10 mouse cellular contexts compared by ENCODE assay signal in the genomic region with DNA sequence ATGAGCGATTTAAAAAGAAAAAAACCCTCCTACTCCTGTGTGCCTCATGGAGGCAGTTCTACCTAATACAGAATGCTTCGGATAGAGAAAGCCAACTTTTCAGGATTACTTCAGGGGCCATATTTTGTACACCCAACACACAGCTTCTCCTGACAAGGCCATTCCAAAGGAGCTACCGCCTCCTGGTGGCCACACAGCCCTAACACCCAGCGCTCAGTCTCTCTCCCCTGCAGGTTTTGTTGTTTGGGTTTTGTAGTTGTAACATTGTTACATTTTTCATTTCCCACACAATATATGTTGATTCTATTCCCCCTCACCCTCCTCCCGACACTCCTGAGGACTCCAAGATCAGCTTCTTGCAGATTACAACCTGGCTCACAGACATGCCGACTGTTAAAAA. TPM values are rescaled to one million over a fixed set of nuclear protein-coding genes. Genes with fewer than 3 reads are reported as not detected.
DNase-seq lines count a peak whose midpoint lies in the region; ATAC-seq and TF ChIP-seq lines count a peak whose summit lies in the region.
"Had no signal": no experiment of that assay in that cellular context is flagged by ENCODE, and none has a peak within 500 bp of the region (broad histone marks: within the 10 kb centered on the region; RNA-seq: fewer than 3 reads in every experiment).

No protein-coding gene starts in this region.

- H3K4me1 ChIP-seq in heart, adult 2 months (ENCODE audit: control insufficient read depth, insufficient read depth, low read length), result peaks cover 5% of the 10 kb centered on the region; the same call in 1 of the 2 replicates
- peaks cover 14% of the 10 kb centered on the region for H3K4me1 ChIP-seq in heart, embryonic 11.5 days (ENCODE audit: control insufficient read depth, insufficient read depth, low read length)

- H3K9ac ChIP-seq in heart, adult 2 months (ENCODE audit: low read depth, low read length), result no peak overlapping the region
- no peak overlapping the region for H3K9ac ChIP-seq in heart, embryonic 11.5 days (ENCODE audit: low read depth, low read length)
- H3K9ac ChIP-seq: neural tube, embryonic 13.5 days had no signal

- ATAC-seq in heart, embryonic 11.5 days (replicated peaks; ENCODE audit: insufficient number of reproducible peaks, low FRiP score, low TSS enrichment), result no peak

- H3K4me2 ChIP-seq in heart, embryonic 11.5 days, result no peak overlapping the region
- H3K4me2 ChIP-seq: neural tube, embryonic 13.5 days had no signal

- no peak for TF ChIP-seq POLR2A in heart, adult 2 months (IDR thresholded peaks at IDR 0.05; ENCODE audit: insufficient read depth, low read depth, low read length)

- H3K4me3 ChIP-seq in heart, adult 2 months, result no peak overlapping the region
- H3K4me3 ChIP-seq in heart, embryonic 11.5 days (ENCODE audit: low read depth, low read length), result no peak overlapping the region
- H3K4me3 ChIP-seq: neural tube, embryonic 13.5 days had no signal

- no peaks in the 10 kb centered on the region for H3K27me3 ChIP-seq in heart, adult 2 months (ENCODE audit: control insufficient read depth, insufficient read depth, low read length)
- peaks cover 3% of the 10 kb centered on the region; the same call in 1 of the 2 replicates for H3K27me3 ChIP-seq in heart, embryonic 11.5 days (ENCODE audit: control insufficient read depth, insufficient read depth, low read length)
- H3K27me3 ChIP-seq: neural tube, embryonic 13.5 days had no signal

- no peaks in the 10 kb centered on the region for H3K36me3 ChIP-seq in heart, adult 2 months (ENCODE audit: control insufficient read depth, insufficient read depth, low read length)
- H3K36me3 ChIP-seq in heart, embryonic 11.5 days (ENCODE audit: control insufficient read depth, insufficient read depth, low read length), result no peaks in the 10 kb centered on the region
- H3K36me3 ChIP-seq: neural tube, embryonic 13.5 days had no signal

- peak in 1 of 2 experiments; percentile 63 for DNase-seq in heart, adult 2 months
- DNase-seq in ovary, postnatal 14 days (ENCODE audit: low spot score), result peak; percentile 31
- DNase-seq in ovary, postnatal 36 days (ENCODE audit: low spot score), result no peak
- DNase-seq in adrenal gland, postnatal 36 days, result peak; percentile 37 to 72
- peak; percentile 27 to 84 for DNase-seq in kidney, postnatal 36 days
- DNase-seq in retina, postnatal 1 day, result peak; percentile 51
- no peak for DNase-seq in urinary bladder, adult 2 months (ENCODE audit: low spot score)

- H3K79me2 ChIP-seq in heart, adult 2 months (replicated peaks; ENCODE audit: control insufficient read depth, insufficient read depth, low read length), result no peaks in the 10 kb centered on the region

- peak; percentile 86 for TF ChIP-seq CTCF in heart, adult 2 months (IDR thresholded peaks at IDR 0.05)

- WGBS in heart, adult 2 months, result 21% methylated on average over 6 of the region's 6 CpGs
- WGBS in heart, embryonic 11.5 days (ENCODE audit: insufficient replicate concordance), result 24% methylated on average over 6 of the region's 6 CpGs

- H3K27ac ChIP-seq in heart, adult 2 months, result no peak overlapping the region
- no peak overlapping the region for H3K27ac ChIP-seq in heart, embryonic 11.5 days (ENCODE audit: low read depth, low read length)
- H3K27ac ChIP-seq: neural tube, embryonic 13.5 days had no signal

- intact Hi-C loops in heart, adult 2 months (cut with DNase I), result loop anchor here (1.0 to 5.0 kb wide), 2 partner anchors 366 to 825 kb away; no protein-coding TSS in a partner anchor

- TF ChIP-seq EP300 in heart, adult 2 months (IDR thresholded peaks at IDR 0.05; ENCODE audit: insufficient read depth, low read depth, low read length), result no peak

- H3K9me3 ChIP-seq in heart, embryonic 11.5 days (replicated peaks; ENCODE audit: control insufficient read depth, low read length), result no peaks in the 10 kb centered on the region
- H3K9me3 ChIP-seq: neural tube, embryonic 13.5 days had no signal

RNA-seq across cellular contexts. Expression of a gene that starts 3.4 kb away (rescaled TPM):
- total RNA-seq in heart, adult 2 months (2021), result 1 to 10 TPM; 8.7 to 9.3 TPM
- polyA plus RNA-seq in heart, adult 2 months (2012; rRNA removed), result 7.2 and 7.7 TPM in 2 replicates
- polyA plus RNA-seq in heart, embryonic 11.5 days (2014; fragmentation: Nextera tagmentation; extraction: Ambion mirVana), result 2.8 and 4.1 TPM in 2 replicates
- total RNA-seq in adrenal gland, postnatal 36 days (2021), result 10 to 100 TPM; 12.7 to 15.2 TPM
- polyA plus RNA-seq in urinary bladder, adult 2 months (2012; rRNA removed), result 6.2 and 7.8 TPM in 2 replicates

RNA-seq across cellular contexts. Expression of a gene that starts 7.6 kb away (rescaled TPM):
- total RNA-seq in heart, adult 2 months (2021), result not detected
- polyA plus RNA-seq in heart, adult 2 months (2012; rRNA removed), result not detected in 2 replicates
- polyA plus RNA-seq in heart, embryonic 11.5 days (2014; fragmentation: Nextera tagmentation; extraction: Ambion mirVana), result not detected in 2 replicates
- not detected for total RNA-seq in adrenal gland, postnatal 36 days (2021)
- not detected in 2 replicates for polyA plus RNA-seq in urinary bladder, adult 2 months (2012; rRNA removed)
- total RNA-seq: layer of hippocampus, adult 18-20 months had no signal
- polyA plus RNA-seq: neural tube, embryonic 13.5 days had no signal

RNA-seq across cellular contexts. Expression of a gene that starts 40.1 kb away (rescaled TPM):
- 10 to 100 TPM; 12.2 to 14.4 TPM for total RNA-seq in heart, adult 2 months (2021)
- 10.2 and 13.6 TPM in 2 replicates for polyA plus RNA-seq in heart, adult 2 months (2012; rRNA removed)
- polyA plus RNA-seq in heart, embryonic 11.5 days (2014; fragmentation: Nextera tagmentation; extraction: Ambion mirVana), result 31.6 and 35.3 TPM in 2 replicates
- 10 to 100 TPM; 30.0 to 33.3 TPM for total RNA-seq in adrenal gland, postnatal 36 days (2021)
- 17.0 and 22.8 TPM in 2 replicates for polyA plus RNA-seq in urinary bladder, adult 2 months (2012; rRNA removed)

RNA-seq across cellular contexts. Expression of a gene that starts 40.4 kb away (rescaled TPM):
- total RNA-seq in heart, adult 2 months (2021), result 100 to 1,000 TPM; 176 to 202 TPM
- polyA plus RNA-seq in heart, adult 2 months (2012; rRNA removed), result 168 and 212 TPM in 2 replicates
- polyA plus RNA-seq in heart, embryonic 11.5 days (2014; fragmentation: Nextera tagmentation; extraction: Ambion mirVana), result 104 and 106 TPM in 2 replicates
- total RNA-seq in adrenal gland, postnatal 36 days (2021), result 100 to 1,000 TPM; 612 to 984 TPM
- polyA plus RNA-seq in urinary bladder, adult 2 months (2012; rRNA removed), result 214 and 229 TPM in 2 replicates

Comparison
In these comparisons a context has a peak if more than half of its experiments do, and no peak if none do; other contexts are left out.
1. DNase-seq: peak in ovary, postnatal 14 days (single experiment), adrenal gland, postnatal 36 days (2 of 2), kidney, postnatal 36 days (2 of 2) and retina, postnatal 1 day (single experiment); none in ovary, postnatal 36 days (single experiment) and urinary bladder, adult 2 months (single experiment).